Mouse (Mus musculus) gastrocnemius, postnatal 4 days (tissue): Measurements from ENCODE around the gene Tprg. TPM values are rescaled to one million over a fixed set of nuclear protein-coding genes. Genes with fewer than 3 reads are reported as not detected.
A peak's percentile ranks its signal among the peaks of the same experiment; 100 is the strongest.

ENCODE experiments used
- DNase-seq, 2 experiments: peaks; one replicate each; pipeline ENCODE4 v3.0.0; 2021 to 2022; ENCODE audit warnings: low spot score in 2 of 2, mixed read lengths in 2 of 2
- long read RNA-seq, 2 experiments: library from polyadenylated mRNA; stranded (forward); transcript quantifications; one replicate each; pipeline ENCODE4 v2.0.0; 2021
- total RNA-seq, 2 experiments: library from RNA; stranded (reverse); gene quantifications; 2 replicates each; pipeline ENCODE4 v1.2.3; 2021

Tprg gene
- not detected for total RNA-seq
- long read RNA-seq, experiment 1, partial matches to known transcripts, result 0 of 1 reads
- long read RNA-seq, experiment 1, other reads (novel, unspliced or antisense), result 0 of 1 reads
- long read RNA-seq, experiment 2, result 0 reads

DNA sequence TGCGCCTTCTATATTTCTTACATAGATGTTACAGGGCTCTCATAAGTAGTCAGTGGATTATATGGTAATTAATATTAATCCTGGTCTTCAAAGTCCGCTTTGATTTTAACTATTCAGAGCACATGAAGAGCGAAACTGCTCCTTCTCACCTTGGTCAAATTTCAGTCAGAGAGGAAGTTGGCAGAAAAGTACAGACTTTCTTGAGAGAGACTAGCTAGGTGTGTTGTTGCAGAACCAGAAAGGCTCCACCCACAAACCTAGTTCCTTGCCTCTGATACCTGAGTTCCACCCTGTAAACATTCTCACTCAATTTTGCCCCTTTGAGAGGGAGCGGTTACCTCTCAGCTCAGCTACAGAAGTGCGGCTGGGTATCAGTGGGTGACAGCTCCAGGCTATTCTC lies at the start of gene Tprg:
Gene Tprg (plus strand): TSS at position 301 of the 400 bp plus-strand sequence.
- DNase-seq, result no peak

DNA sequence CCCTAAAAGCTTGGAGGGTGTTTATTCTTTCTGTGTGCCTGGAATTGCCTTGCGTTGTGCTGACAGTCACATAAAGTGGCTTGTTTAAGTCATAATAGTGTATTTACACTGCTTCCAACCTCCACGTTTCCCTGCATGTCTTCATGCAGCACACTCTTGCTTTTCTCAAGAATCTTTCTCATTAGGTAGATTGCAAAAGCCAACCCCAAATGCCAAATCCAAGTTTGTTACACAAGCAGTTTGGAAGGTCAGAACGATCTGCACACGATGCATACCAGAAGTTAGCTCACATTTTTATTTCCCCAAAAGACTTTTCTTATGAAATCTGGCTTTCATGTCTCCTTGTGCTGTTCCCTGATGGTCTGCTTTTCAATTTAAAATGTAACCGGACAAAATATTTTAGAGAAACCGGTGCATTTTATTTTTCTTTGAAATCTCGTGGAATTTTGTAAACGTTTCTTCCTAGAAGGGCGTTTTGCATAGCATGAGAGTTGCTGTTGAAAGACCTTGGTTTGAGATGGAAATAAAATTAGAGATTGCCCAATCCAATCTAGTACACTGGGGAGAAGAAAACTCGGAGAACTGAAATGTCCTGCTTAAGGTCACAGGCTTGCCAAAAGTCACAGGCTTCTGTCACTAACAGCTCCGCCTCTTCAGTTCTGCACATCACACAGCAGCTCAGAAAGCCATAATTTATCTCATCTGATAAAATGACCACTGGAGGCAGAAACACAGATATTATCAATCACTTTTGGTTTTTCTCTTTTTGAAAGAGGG lies 48.2 kb upstream of the Tprg start:
- DNase-seq, result no peak

DNA sequence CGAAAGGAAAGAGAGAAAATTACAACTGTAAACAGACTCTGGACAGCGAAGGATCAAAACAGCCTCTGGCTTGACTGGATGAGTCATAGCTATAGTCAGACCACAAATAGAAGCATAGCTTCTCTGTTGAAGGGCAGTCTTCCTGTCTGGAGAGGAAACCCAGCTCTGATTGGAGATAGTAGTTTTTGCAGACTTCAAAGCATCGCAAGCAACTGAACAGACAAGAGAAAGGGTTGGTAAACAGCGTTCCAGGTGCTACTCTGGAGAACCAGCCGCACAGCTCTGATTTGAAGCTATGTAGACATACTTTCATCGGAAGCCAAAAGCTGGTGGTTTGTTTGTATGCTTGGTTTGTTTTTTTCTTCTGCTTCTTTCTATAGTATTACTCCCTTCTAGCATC lies 37.7 kb upstream of the Tprg start:
- DNase-seq, result no peak

DNA sequence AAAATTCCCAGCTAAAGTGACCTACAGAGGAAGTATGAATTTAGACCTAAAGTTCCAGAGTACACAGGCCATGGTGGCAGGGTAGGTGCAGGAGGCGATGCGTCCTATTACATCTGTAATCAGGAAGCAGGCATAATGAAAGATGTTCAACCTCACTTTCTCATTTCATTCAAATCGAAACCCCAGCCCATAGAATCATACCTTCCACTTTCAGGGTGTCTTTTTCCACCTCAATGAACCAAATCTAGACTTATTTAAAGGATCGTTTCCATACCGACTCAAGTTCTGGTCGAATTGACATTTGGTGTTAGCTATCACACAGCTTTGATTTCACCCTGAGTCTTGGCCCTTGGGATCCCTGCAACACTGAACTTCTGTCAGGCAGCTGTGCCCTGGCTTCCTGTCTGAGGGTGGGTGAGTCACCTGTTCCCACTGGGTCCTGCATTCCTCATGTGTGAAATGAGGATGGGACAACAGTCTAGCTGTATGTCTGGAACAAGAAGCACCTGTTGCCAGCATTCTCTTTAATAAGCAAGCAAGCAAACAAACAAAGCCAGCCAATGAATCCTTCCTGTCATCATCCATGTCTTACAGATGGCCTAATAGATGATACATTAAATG lies 36.4 kb upstream of the Tprg start:
- DNase-seq, result no peak

DNA sequence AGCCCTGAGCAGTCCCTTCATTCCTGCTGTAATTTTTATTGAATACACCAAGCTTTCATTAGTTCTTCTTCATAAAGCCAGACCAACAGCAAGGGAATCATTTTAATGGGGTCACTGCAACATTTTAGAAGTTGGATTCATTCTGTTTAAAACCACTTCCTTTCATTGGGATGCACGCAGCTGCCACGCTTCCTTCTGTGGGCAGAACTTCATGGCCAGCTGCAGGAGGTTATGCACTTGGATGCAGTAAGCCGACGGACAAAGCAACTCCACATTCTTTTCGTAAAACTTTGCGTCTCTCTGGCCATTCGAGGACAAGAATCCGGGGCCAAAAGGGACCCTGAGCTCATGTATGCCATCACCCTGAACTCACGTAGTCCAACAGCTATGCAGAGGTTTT lies 35.5 kb upstream of the Tprg start:
- DNase-seq, result no peak

DNA sequence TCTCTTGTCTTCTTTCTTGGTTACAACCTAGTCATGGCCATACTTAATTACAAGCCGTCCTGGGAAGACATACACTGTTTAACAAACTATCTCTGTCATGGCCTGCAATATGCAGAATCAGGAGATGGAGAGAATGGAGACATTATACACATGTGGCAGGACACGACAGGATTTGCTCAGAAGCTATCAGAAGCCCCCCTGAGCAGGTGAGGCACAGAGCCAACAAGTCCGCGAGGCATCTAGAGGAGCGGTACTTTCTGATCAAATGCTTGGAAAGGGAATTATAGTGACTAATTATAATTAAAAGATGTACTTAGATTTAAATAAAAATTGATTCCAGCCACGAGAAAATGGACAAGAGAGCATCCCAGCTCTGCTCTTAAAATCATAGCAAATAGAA lies 32.0 kb upstream of the Tprg start:
- DNase-seq, result no peak

DNA sequence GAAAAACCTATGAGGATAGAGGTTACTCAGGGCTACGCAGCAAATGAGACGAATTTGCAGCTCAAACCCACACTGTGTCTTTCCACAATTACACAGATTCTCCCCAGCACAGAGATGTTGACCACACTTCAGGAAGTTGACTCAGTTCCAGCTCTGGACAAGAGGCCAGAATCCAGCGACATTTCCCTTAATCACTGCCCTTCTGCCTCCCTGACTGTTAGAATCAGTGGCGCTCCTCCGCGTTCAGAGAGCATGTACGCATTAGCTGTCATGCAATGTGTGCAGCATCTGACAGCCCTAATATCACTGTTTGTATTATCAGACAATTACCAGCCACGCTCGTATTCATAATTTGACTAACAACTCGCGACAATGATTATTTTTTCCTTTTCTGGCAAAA lies 31.4 kb upstream of the Tprg start:
- no peak for DNase-seq

DNA sequence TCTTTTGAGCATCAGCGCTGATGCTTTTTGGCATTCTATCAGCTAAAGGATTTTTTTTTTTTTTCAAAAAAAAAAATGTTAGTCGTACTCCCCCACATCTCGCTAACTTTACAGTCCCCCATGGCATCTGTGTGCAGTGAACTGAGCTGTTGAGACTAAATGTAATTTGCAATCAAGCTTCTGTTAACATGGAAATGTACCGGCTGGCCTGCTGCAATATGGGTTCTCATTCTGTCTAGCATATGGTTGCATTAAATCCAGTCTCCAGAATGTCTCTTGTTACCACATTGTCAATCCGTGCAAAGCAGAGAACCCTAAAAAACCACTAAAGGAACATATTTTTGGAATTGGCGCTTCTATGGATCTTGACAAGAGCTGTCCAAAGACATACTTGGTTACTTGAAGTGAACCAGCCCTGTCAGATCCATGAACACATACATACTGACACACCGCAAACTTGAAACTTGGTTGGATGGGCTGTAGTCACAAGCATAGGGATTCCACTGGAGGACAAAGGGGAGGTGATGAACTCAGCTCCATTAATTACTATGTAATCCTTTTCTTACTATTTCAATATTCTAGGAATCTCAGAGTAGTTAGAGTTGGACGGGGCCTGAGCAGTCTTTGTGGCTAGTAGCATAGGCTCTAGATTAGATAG lies 30.9 kb upstream of the Tprg start:
- no peak for DNase-seq

DNA sequence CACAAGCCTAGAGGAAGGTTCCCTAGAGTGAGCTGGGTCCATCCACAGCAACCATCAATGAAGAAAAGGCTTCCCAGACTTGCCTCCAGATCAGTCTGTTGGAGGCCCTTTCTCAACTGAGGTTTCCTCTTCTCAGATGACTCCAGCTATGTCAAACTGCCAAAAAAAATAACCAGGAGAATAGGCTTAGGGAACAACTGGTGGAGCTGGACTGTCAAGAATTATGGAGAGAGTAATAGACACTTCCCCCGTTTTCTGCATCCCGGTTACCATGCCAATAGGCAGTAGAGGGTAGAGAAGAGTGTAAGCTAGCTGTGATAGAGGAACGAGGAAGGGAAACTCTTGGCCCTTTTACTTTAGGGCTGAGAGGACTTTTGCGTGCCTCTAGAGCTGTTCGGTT lies 24.3 kb upstream of the Tprg start:
- no peak for DNase-seq

DNA sequence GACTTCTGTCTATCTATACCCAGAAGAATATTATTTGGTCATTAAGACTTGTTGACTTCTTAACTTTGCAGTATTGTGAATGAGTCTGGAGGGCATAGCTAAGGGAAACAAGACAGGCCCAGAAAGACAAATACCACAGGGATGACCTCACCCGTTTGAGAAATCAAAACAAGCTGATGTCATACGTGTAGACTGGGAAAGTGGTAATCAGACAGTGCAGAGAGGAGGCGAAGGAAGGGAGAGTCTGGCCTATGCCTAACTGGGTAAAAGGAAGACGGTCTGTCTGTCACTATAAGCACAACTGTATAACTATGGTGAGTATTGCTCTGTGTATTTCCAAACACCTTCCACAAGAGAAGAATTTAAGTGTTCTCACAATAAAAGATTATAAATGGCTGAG lies 23.7 kb upstream of the Tprg start:
- DNase-seq, result no peak

DNA sequence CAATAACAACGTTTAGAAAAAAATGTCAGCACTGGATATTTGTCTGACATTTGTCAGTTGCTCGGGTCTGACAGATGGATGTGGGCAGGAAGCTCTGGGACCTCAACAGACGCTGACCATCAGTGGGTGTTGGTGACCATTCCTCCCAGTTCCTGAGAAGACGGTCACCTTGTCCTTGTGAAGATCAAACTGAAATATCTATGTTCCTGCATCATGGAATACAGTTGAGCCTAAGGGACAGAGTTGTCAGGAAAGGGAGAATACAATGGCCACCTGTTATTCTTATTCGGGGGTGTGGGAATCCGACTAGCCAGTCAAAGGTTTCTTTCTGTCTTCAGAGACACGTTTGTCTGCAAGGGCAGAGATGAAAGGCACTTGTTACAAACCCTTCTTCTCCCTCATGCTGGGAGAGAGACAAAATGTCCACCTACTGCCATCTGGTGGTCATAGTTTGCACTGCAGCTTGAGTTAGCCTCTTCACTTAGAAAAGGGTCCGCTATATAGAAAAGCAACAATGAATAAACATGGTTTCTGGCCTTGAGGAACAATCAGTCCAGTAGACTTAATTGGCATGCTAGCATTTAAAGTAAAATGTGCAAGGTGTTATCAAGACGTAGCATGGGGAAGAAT lies 23.0 kb upstream of the Tprg start:
- peak; percentile 65 to 79 for DNase-seq

DNA sequence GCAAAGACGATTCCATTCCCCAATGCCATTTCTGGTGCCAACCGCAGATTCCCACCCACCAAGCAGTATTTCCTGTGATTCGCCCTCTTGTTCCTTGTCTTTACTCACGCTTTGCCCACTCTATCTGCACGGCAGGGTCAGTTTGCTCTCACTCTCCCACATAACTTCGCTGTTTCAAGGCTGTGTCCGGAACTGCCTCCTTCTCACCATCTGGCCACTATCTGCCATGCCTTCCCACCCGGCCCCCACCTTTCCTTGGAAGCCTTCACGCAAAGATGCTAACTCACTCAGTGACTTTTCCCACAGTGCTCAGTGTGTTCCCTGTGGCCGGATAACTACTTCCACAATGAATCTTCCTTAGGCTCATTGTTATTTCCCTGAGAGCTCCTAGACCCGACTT lies 21.4 kb upstream of the Tprg start:
- DNase-seq, result no peak

DNA sequence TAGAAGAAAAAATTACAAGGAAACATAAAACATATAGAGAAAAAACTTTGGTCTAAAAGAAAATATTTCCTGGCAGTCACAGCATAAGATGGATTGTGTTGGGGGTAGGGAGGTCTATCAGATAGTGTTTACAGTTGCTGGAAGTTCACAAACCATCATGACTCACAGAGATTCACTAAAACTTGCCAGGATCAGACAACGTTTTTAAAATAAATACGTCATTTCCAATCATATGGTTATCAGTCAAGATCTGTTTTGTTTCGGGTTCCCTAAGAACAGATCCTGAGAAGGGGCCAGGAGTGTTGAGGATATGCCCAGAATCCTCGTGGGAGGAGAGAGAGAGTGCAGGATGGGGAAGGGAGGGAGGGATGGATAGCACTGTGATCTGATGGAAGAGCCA lies 18.3 kb upstream of the Tprg start:
- DNase-seq, result no peak

DNA sequence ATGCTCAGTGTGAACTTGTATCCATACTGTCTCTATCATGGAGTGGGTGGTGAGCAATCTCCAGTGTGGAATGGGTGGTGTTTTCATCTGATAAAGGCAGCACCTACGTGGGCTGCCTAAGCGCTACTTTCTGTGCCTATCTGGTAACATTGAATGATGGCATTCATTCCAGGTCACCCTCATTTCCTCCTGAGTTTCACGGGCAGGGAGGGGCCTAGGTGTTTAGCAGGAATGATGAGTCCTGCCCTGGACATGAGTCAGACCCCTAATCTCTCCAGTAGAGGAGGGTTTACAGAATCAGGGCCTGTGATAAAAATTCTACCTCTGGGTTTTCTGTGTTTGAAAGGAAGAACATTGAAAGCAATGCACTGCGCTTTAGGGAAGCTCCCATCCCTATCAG lies 4.1 kb upstream of the Tprg start:
- no peak for DNase-seq

DNA sequence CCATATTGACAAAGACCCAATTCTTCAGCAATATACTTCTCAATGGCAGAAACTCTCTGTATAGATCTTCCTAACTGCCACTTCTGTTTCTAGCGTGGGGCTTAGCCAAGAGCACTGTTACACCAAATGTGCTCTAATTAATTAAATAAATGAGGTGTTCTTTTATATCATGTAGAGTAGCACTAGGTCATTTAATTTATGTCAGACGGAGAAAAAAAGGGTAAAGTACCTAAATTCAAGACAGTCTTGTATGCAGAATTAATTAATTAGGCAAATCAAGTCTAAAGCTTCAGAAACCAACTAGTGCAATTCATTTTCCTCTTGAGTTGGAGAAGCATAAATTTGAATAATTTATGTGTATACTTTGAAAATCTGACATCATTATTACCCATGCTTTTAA lies 7.1 kb downstream of the Tprg start:
- DNase-seq, result no peak

DNA sequence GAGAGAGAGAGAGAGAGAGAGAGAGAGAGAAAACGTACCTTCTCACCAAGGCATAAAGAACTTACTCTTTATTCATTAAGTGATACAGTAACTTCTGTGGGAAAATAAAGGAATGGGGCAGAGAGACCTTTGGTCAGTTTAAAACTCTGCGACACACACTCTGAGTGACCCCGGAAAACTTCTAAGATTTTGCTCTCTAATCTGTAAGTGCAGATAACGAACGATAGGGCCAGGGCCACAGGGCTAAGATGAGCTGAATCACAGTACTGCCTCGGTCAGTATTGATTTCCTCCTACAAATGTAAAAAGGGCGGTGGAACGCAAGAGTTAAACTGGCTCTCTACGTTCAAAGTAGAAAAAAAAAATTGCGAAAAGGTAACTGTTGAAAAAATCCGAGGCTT lies 8.9 kb downstream of the Tprg start:
- no peak for DNase-seq

DNA sequence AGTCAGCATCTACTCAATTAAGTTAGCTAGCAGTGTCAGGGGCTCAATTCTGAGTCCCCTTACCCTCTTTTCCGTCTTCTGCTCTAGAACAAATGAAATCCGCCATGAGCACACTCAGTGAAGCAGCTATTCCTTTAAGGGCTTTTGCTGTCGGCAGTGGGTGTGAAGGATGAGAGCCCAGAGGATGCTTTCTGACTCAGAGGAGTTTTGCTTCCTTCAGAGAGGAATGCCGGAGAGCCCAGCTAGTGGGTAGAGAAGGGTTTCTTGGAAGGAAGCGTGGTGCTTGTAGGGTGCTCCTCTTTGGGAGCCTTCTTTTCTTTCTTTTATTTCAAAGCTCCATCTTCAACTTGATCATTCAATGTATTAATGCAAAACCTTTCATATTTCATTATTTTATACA lies 10.1 kb downstream of the Tprg start:
- DNase-seq, result no peak

DNA sequence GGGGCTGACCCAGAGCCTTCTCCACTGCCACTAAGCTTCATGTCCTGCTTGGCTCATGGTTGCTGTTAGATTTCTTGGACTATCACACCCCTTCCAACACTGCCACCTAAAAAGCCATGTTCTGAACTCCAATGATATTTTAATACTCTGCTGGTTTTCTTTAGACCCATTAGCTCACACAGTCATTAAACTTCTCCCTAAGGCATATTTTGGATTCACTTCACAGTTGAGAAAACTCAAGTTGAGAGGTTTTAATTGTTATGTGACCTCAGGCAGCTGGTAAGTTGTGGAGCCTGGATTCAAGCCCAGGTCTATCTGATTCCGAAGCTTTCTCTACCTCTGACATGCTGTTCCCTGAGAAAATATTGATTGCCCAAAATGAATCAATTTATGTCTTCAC lies 11.6 kb downstream of the Tprg start:
- DNase-seq, result no peak

DNA sequence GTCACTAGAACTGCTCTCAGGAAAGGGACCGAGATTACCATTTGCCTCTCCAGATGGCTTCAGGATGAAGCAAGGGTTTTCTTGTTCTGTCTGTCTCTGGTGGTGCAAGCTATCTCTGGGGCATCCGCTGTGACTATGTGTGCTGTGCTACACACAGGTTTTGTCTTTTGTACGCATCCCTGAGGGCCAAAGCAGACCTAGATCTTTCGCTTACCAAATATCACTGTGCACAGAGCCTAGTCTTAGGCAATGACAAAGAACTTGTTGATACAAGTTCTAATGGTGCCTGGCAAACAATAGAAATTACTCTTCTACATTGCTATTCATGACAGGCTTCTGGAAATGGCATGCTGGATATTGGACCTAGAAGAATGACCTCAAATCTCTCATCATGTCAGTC lies 16.0 kb downstream of the Tprg start:
- no peak for DNase-seq

DNA sequence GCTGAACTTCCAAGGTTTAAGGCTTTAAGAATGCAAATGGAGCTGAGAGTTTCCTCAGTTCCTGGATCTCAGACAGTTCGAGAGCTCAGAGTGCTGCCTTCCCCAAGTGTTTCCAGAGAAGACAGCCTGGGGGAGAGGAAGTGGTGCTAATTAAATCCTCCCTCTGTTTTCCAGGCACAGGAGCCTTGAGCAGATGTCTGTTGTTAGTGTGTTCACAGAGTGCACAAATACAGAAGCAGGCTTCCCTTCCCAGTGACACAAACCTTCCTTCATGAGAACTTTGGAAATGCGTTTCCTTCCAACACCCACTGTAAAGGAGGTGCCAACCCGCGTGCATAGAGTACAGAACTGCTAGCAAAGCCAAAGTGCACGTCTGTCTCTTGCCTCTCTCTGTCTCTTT lies 27.4 kb downstream of the Tprg start:
- DNase-seq, result no peak

DNA sequence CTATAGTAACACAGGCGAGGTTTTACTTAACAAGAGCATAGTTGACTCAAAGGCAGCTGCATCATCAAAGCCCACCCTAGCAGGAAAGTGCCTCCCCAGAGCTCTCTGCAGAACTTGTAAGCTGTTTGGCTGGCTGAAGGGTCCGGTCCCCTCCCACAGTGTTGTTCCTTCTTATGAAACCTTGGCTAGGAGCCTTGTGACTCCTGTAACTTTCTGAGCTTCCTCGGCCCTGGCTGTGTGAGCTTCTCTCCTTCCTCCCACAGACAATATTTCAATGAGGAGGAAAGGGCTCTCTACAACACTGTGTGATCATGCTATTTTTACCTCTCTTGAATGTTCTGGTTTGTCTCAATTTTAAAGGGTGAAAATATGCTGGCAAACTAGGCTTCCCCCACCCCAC lies 28.5 kb downstream of the Tprg start:
- no peak for DNase-seq

DNA sequence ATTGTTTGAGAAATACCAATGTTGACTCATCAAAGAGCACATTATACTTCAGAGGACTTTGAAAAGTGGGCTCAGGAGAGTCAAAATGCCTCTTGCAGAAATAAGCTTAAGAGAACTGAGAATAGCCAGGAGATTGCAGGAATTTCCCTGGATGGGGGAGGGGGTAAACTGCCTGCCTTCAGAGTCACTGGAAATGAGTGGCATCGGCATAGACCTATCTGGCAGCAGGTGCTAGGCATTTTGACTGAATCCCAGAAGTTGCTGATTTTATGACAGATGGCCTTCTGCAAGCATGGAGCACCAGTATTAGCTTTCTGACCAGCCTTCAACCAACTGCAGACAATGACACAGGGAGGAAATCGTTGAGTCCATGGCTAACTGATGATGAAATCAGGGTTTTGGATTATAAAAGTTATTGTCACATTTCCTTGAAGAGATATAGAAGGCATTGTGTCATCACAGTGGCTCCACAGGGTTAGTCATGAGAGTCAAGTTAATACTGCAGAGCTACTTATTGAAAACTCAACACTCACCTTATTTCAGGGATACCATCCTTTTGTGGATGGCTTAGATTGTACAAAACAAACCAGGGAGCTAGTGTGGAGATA lies 39.1 kb downstream of the Tprg start:
- no peak for DNase-seq
